Mouse (Mus musculus): ENCODE data around the gene Usp54. TPM values are rescaled to one million over a fixed set of nuclear protein-coding genes. Genes with fewer than 3 reads are reported as not detected.

Usp54 gene
- polyA plus RNA-seq, 1 experiment from 2014 or later: 1.0 TPM

Small RNA genes lying within 50 kb of the gene (microRNA-seq; reads per million reads assigned to microRNA genes)
- 1.2 reads per million for gene Mir6946

Other genes with a start within 250 kb of the Usp54 start
- 71.5 and 73.0 TPM in 2 replicates for gene Mrps16, start 247.4 kb downstream of the Usp54 start, polyA plus RNA-seq (2015; fragmentation: Nextera tagmentation; extraction: Ambion mirVana)
- not detected in 2 replicates for gene Cfap70, start 188.8 kb downstream of the Usp54 start, polyA plus RNA-seq (2015; fragmentation: Nextera tagmentation; extraction: Ambion mirVana)
- 47.0 and 50.3 TPM in 2 replicates for gene Anxa7, start 160.9 kb downstream of the Usp54 start, polyA plus RNA-seq (2015; fragmentation: Nextera tagmentation; extraction: Ambion mirVana)
- 0.29 and 0.39 TPM in 2 replicates for gene Mss51, start 144.2 kb downstream of the Usp54 start, polyA plus RNA-seq (2015; fragmentation: Nextera tagmentation; extraction: Ambion mirVana)
- 21.3 and 24.5 TPM in 2 replicates for gene Ppp3cb, start 94.5 kb downstream of the Usp54 start, polyA plus RNA-seq (2015; fragmentation: Nextera tagmentation; extraction: Ambion mirVana)
- 0.10 and 0.29 TPM in 2 replicates for gene Myoz1, start 15.5 kb upstream of the Usp54 start, polyA plus RNA-seq (2015; fragmentation: Nextera tagmentation; extraction: Ambion mirVana)
- 0.41 and 0.51 TPM in 2 replicates for gene Synpo2l, start 27.3 kb upstream of the Usp54 start, polyA plus RNA-seq (2015; fragmentation: Nextera tagmentation; extraction: Ambion mirVana)
- 30.2 and 38.4 TPM in 2 replicates for gene Sec24c, start 33.2 kb upstream of the Usp54 start, polyA plus RNA-seq (2015; fragmentation: Nextera tagmentation; extraction: Ambion mirVana)
- gene Fut11, start 53.9 kb upstream of the Usp54 start, polyA plus RNA-seq (2015; fragmentation: Nextera tagmentation; extraction: Ambion mirVana): 6.5 and 7.3 TPM in 2 replicates
- gene Chchd1, start 61.9 kb upstream of the Usp54 start, polyA plus RNA-seq (2015; fragmentation: Nextera tagmentation; extraction: Ambion mirVana): 133 and 150 TPM in 2 replicates
- gene Zswim8, start 66.5 kb upstream of the Usp54 start, polyA plus RNA-seq (2015; fragmentation: Nextera tagmentation; extraction: Ambion mirVana): 4.0 and 4.6 TPM in 2 replicates
- 14.2 and 16.6 TPM in 2 replicates for gene Ndst2, start 93.5 kb upstream of the Usp54 start, polyA plus RNA-seq (2015; fragmentation: Nextera tagmentation; extraction: Ambion mirVana)
- 10.6 and 10.7 TPM in 2 replicates for gene Camk2g, start 153.0 kb upstream of the Usp54 start, polyA plus RNA-seq (2015; fragmentation: Nextera tagmentation; extraction: Ambion mirVana)
- 0.74 and 0.76 TPM in 2 replicates for gene Plau, start 195.6 kb upstream of the Usp54 start, polyA plus RNA-seq (2015; fragmentation: Nextera tagmentation; extraction: Ambion mirVana)